Mouse (Mus musculus) limb, embryonic 14.5 days (tissue): ENCODE data around the gene A930002H24Rik. TPM values are rescaled to one million over a fixed set of nuclear protein-coding genes. Genes with fewer than 3 reads are reported as not detected.

Source experiments
- ATAC-seq: fragments of 200-750 bp; cut with Nextera tagmentation; 2 replicates; pipeline ENCODE4 v1.8.0; 2017; ENCODE audit warnings: low read depth, moderate number of reproducible peaks, moderate TSS enrichment; ENCODE audit not compliant: low FRiP score
- DNase-seq: peaks from one replicate; pipeline ENCODE4 v3.0.0-alpha.2; 2015; ENCODE audit warnings: low spot score
- H3K27ac ChIP-seq: fragments of 300-500 bp; sonication (generic); replicated peaks from 2 replicates; pipeline ENCODE4 v1.5.1; 2014; ENCODE audit warnings: low read depth, mild to moderate bottlenecking, low read length, moderate library complexity, mixed read lengths
- H3K27me3 ChIP-seq: fragments of 300-500 bp; sonication (generic); 2 replicates; pipeline ENCODE4 v1.6.1; 2014; ENCODE audit warnings: low read length, mixed read lengths; ENCODE audit not compliant: control insufficient read depth, insufficient read depth
- H3K36me3 ChIP-seq: fragments of 300-500 bp; sonication (generic); 2 replicates; pipeline ENCODE4 v1.6.1; 2014; ENCODE audit warnings: mild to moderate bottlenecking, low read length, moderate library complexity, mixed read lengths; ENCODE audit not compliant: control insufficient read depth, insufficient read depth
- H3K4me1 ChIP-seq: fragments of 300-500 bp; sonication (generic); 2 replicates; pipeline ENCODE4 v1.6.1; 2014; ENCODE audit warnings: antibody characterized with exemption, low read length, mixed read lengths; ENCODE audit not compliant: control insufficient read depth, insufficient read depth
- H3K4me2 ChIP-seq: fragments of 300-500 bp; sonication (generic); replicated peaks from 2 replicates; pipeline ENCODE4 v1.6.1; 2014; ENCODE audit warnings: low read depth, mild to moderate bottlenecking, low read length, moderate library complexity; ENCODE audit not compliant: severe bottlenecking
- H3K4me3 ChIP-seq: fragments of 300-500 bp; sonication (generic); replicated peaks from 2 replicates; pipeline ENCODE4 v1.5.1; 2014; ENCODE audit warnings: low read length
- H3K9ac ChIP-seq: fragments of 300-500 bp; sonication (generic); 2 replicates; pipeline ENCODE4 v1.6.1; 2014; ENCODE audit warnings: mild to moderate bottlenecking, low read depth, low read length, moderate library complexity; ENCODE audit not compliant: severe bottlenecking
- H3K9me3 ChIP-seq: fragments of 300-500 bp; sonication (generic); 2 replicates; pipeline ENCODE4 v1.6.1; 2016; ENCODE audit warnings: low read length; ENCODE audit not compliant: control insufficient read depth
- POLR2A ChIP-seq: fragments of 200-500 bp; IDR thresholded peaks from 2 replicates; pipeline ENCODE4 v1.8.0; 2012; ENCODE audit warnings: inconsistent platforms, mild to moderate bottlenecking, moderate library complexity, borderline replicate concordance; ENCODE audit not compliant: insufficient read depth, insufficient read length; ENCODE audit errors: extremely low read depth
- WGBS: fragments of 180-500 bp; shearing (Covaris S2); extraction: QIAGEN DNeasy Blood & Tissue Kit; methylation state at CpG from one replicate; pipeline ENCODE4 v1.1.7; 2014; 5-methylcytosine and 5-hydroxymethylcytosine counted together
- polyA plus RNA-seq, 2 experiments: library from polyadenylated mRNA; depleted of rRNA in 1 of 2; stranded (reverse) in 1 of 2; unstranded in 1 of 2; fragments of >200 nt; fragmentation: Nextera tagmentation in 1 of 2; extraction: Ambion mirVana in 1 of 2; gene quantifications; 2 replicates each; pipeline versions ENCODE4 v1.2.1 to v1.2.3; 2012 to 2014

The A930002H24Rik gene
- polyA plus RNA-seq, 2 experiments, result 2.2 to 3.8 TPM

GRCm38 (mm10) chr17:63880009-63880408 lies 16.4 kb upstream of the A930002H24Rik start:
- Histone ChIP-seq H3K4me2 (no peak overlapping the region), H3K27me3 (no peaks in the 10 kb centered on the region), H3K36me3 (no peaks in the 10 kb centered on the region), H3K27ac (no peak overlapping the region), H3K9ac (no peak overlapping the region), H3K4me3 (no peak overlapping the region), H3K4me1 (no peaks in the 10 kb centered on the region), H3K9me3 (no peaks in the 10 kb centered on the region)
- no peak for TF ChIP-seq POLR2A
- no peak for ATAC-seq
- WGBS, result 86% methylated on average over 4 of the region's 4 CpGs
- no peak for DNase-seq

- no peak overlapping the region for H3K4me2 ChIP-seq
- no peaks in the 10 kb centered on the region for H3K36me3 ChIP-seq
- DNase-seq (no peak), ATAC-seq (no peak)
- H3K27ac ChIP-seq, result no peak overlapping the region
- no peak for TF ChIP-seq POLR2A
- H3K4me3 ChIP-seq, result no peak overlapping the region
- WGBS, result 77% methylated on average over 4 of the region's 4 CpGs
- no peaks in the 10 kb centered on the region for H3K4me1 ChIP-seq
- H3K9ac ChIP-seq, result no peak overlapping the region
- no peaks in the 10 kb centered on the region for H3K9me3 ChIP-seq
- H3K27me3 ChIP-seq, result no peaks in the 10 kb centered on the region
Measured at GRCm38 (mm10) chr17:63878889-63879288, 15.3 kb upstream of the A930002H24Rik start.

GRCm38 (mm10) chr17:63871773-63872172 lies 8.2 kb upstream of the A930002H24Rik start:
- WGBS, result 93% methylated on average over 7 of the region's 7 CpGs

GRCm38 (mm10) chr17:63864171-63864571 lies 580 bp upstream of the A930002H24Rik start:
- DNase-seq (peak; percentile 21), ATAC-seq (peak; percentile 66)
- 0% methylated on average over 14 of the region's 48 CpGs for WGBS
- peak overlapping the region; percentile 90 for H3K4me2 ChIP-seq
- H3K27ac ChIP-seq, result peak overlapping the region; percentile 77
- no peaks in the 10 kb centered on the region for H3K27me3 ChIP-seq
- H3K9ac ChIP-seq, result peak overlapping the region; percentile 83
- TF ChIP-seq POLR2A, result no peak
- H3K4me3 ChIP-seq, result peak overlapping the region; percentile 93
- 0 out of 2 replicates have a peak, but pooled peaks cover 4% of the 10 kb centered on the region for H3K4me1 ChIP-seq
- no peaks in the 10 kb centered on the region for H3K36me3 ChIP-seq
- no peaks in the 10 kb centered on the region for H3K9me3 ChIP-seq

More at GRCm38 (mm10) chr17:63871773-63872172, 8.2 kb upstream of the A930002H24Rik start:
- no peaks in the 10 kb centered on the region for H3K27me3 ChIP-seq
- no peaks in the 10 kb centered on the region for H3K9me3 ChIP-seq
- no peak overlapping the region for H3K4me3 ChIP-seq
- DNase-seq (no peak), ATAC-seq (no peak)
- no peak overlapping the region for H3K4me2 ChIP-seq
- no peaks in the 10 kb centered on the region for H3K4me1 ChIP-seq
- H3K27ac ChIP-seq, result no peak overlapping the region
- no peaks in the 10 kb centered on the region for H3K36me3 ChIP-seq
- TF ChIP-seq POLR2A, result no peak
- H3K9ac ChIP-seq, result no peak overlapping the region

- Histone ChIP-seq H3K36me3 (no peaks in the 10 kb centered on the region), H3K27me3 (no peaks in the 10 kb centered on the region), H3K9me3 (no peaks in the 10 kb centered on the region), H3K4me3 (peak within 1 kb of the TSS; percentile 93), H3K9ac (peak within 1 kb of the TSS; percentile 83), H3K4me2 (peak within 1 kb of the TSS; percentile 90), H3K27ac (peak within 1 kb of the TSS; percentile 81), H3K4me1 (0 out of 2 replicates have a peak, but pooled peaks cover 4% of the 10 kb centered on the region)
- ATAC-seq (peak; percentile 43), DNase-seq (no peak)
- TF ChIP-seq POLR2A, result no peak
- 1% methylated on average over 38 of the region's 41 CpGs for WGBS
Measured at GRCm38 (mm10) chr17:63863012-63863630, 470 bp downstream of the A930002H24Rik start, which contains the start of gene Fer. Fer (plus strand) TSS chr17:63863062.

- ATAC-seq (no peak), DNase-seq (no peak)
- Histone ChIP-seq H3K4me1 (0 out of 2 replicates have a peak, but pooled peaks cover 4% of the 10 kb centered on the region), H3K9me3 (no peaks in the 10 kb centered on the region), H3K4me2 (no peak overlapping the region), H3K27me3 (no peaks in the 10 kb centered on the region), H3K4me3 (no peak overlapping the region), H3K9ac (no peak overlapping the region), H3K27ac (no peak overlapping the region), H3K36me3 (no peaks in the 10 kb centered on the region)
- WGBS, result 58% methylated on average over 3 of the region's 3 CpGs
- no peak for TF ChIP-seq POLR2A
Measured at GRCm38 (mm10) chr17:63862399-63862798, 1.2 kb downstream of the A930002H24Rik start.
